Mouse (Mus musculus) midbrain, embryonic 16.5 days (tissue): ENCODE data around the gene Akap12. TPM values are rescaled to one million over a fixed set of nuclear protein-coding genes. Genes with fewer than 3 reads are reported as not detected.
A peak's percentile ranks its signal among the peaks of the same experiment; 100 is the strongest.

ENCODE experiments used
- ATAC-seq: fragments of 200-750 bp; cut with Nextera tagmentation; 2 replicates; pipeline ENCODE4 v1.8.0; 2017; ENCODE audit warnings: moderate TSS enrichment
- H3K27ac ChIP-seq: fragments of 300-500 bp; sonication (generic); 2 replicates; pipeline ENCODE4 v1.5.1; 2014; ENCODE audit warnings: mild to moderate bottlenecking, low read length, mixed read lengths
- H3K27me3 ChIP-seq: fragments of 300-500 bp; sonication (generic); 2 replicates; pipeline ENCODE4 v1.6.1; 2014; ENCODE audit warnings: low read depth, low read length, mixed read lengths; ENCODE audit not compliant: control insufficient read depth, insufficient read depth
- H3K36me3 ChIP-seq: fragments of 300-500 bp; sonication (generic); 2 replicates; pipeline ENCODE4 v1.6.1; 2014; ENCODE audit warnings: mild to moderate bottlenecking, low read length, moderate library complexity, mixed read lengths; ENCODE audit not compliant: control insufficient read depth, insufficient read depth
- H3K4me1 ChIP-seq: fragments of 300-500 bp; sonication (generic); 2 replicates; pipeline ENCODE4 v1.6.1; 2014; ENCODE audit warnings: mild to moderate bottlenecking, low read length, mixed read lengths; ENCODE audit not compliant: control insufficient read depth, insufficient read depth
- H3K4me2 ChIP-seq: fragments of 300-500 bp; sonication (generic); 2 replicates; pipeline ENCODE4 v1.6.1; 2014; ENCODE audit warnings: mild to moderate bottlenecking, low read length, mixed read lengths
- H3K4me3 ChIP-seq: fragments of 300-500 bp; sonication (generic); 2 replicates; pipeline ENCODE4 v1.5.1; 2014; ENCODE audit warnings: low read depth, mild to moderate bottlenecking, low read length, moderate library complexity, mixed read lengths
- H3K9ac ChIP-seq: fragments of 300-500 bp; sonication (generic); 2 replicates; pipeline ENCODE4 v1.6.1; 2014; ENCODE audit warnings: low read depth, low read length, mixed read lengths
- H3K9me3 ChIP-seq: fragments of 300-500 bp; sonication (generic); replicated peaks from 2 replicates; pipeline ENCODE4 v1.6.1; 2014; ENCODE audit warnings: mild to moderate bottlenecking, low read length, mixed read lengths; ENCODE audit not compliant: control insufficient read depth, poor library complexity, severe bottlenecking
- WGBS: fragments of 180-500 bp; shearing (Covaris S2); extraction: QIAGEN DNeasy Blood & Tissue Kit; methylation state at CpG from one replicate; pipeline ENCODE4 v1.1.7; 2014; 5-methylcytosine and 5-hydroxymethylcytosine counted together
- polyA plus RNA-seq: library from polyadenylated mRNA; unstranded; fragments of >200 nt; fragmentation: Nextera tagmentation; extraction: Ambion mirVana; gene quantifications from 2 replicates; pipeline ENCODE4 v1.2.1, GENCODE M21; 2015

Gene Akap12
- polyA plus RNA-seq, 1 experiment from 2014 or later = 44.7 TPM

DNA sequence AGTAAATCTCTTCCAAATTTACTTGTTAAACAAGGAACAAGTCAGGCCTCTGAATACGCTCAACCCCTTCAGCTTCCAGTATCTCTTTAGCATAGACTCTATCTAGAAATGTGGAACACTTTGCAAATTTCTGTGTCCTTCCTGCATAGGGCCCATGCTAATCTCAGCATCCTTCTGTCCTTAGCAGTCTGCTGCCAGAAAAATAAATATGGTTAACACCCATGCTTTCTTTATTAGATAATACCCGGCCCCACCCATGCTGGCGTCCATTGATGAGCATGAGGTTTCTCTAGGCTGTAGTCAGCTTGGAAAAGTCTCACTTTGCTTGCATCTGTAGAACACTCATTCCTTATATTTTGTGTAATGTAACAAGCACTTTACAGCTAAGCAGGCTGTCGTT is 27.2 kb downstream of the Akap12 start:
- Histone ChIP-seq H3K36me3 (no peaks in the 10 kb centered on the region), H3K4me1 (no peaks in the 10 kb centered on the region), H3K9me3 (no peaks in the 10 kb centered on the region), H3K9ac (no peak overlapping the region), H3K4me2 (no peak overlapping the region), H3K27ac (no peak overlapping the region), H3K4me3 (no peak overlapping the region), H3K27me3 (no peaks in the 10 kb centered on the region)
- ATAC-seq = no peak
- 87% methylated on average over 4 of the region's 4 CpGs for WGBS

DNA sequence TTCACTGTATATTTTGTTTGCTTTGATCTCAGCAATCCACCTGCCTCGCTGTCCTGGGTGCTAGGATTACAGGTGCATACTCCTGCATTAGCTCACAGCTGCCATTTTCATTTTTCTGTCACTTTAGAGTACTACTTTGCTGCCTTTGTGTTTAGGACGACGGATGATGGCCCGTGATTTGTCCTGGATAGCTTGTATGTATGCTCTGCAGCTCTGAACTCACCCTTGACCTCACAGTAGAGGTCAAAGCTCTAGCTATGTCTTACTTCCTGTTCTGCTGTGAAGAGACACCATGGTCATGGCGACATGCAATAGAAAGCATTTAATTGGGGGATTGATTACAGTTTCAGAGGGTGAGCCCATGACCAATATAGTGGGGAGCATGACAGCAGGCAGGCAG is 37.4 kb downstream of the Akap12 start:
- WGBS = 72% methylated on average over 5 of the region's 5 CpGs
- Histone ChIP-seq H3K4me1 (no peaks in the 10 kb centered on the region), H3K36me3 (no peaks in the 10 kb centered on the region), H3K4me3 (no peak overlapping the region), H3K4me2 (no peak overlapping the region), H3K9me3 (no peaks in the 10 kb centered on the region), H3K27me3 (no peaks in the 10 kb centered on the region), H3K27ac (no peak overlapping the region), H3K9ac (no peak overlapping the region)
- ATAC-seq = peak; percentile 25; the same call in 1 of the 2 replicates

DNA sequence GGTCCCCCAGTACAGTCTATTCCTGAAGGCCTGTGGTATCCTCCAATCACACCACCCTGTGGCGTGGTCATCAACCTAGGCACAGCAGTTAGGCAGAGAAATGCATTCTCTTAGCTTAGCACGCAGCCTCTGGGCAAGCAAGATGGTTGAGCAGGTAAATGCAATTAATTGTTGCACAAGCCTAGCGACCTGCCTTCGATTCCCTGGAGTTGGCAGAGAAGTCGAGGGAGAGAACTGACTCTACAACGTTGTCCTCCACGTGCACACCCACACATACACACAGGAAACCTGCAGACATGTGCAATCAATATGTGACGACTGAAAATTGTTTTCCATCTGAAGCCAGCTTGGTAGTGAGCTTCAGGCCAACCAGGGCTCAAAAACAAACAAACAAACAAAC is 57.7 kb downstream of the Akap12 start:
- Histone ChIP-seq H3K4me2 (no peak overlapping the region), H3K27ac (no peak overlapping the region), H3K9ac (no peak overlapping the region), H3K36me3 (no peaks in the 10 kb centered on the region), H3K27me3 (no peaks in the 10 kb centered on the region), H3K4me3 (no peak overlapping the region), H3K9me3 (no peaks in the 10 kb centered on the region), H3K4me1 (peaks cover 3% of the 10 kb centered on the region; the same call in 1 of the 2 replicates)
- ATAC-seq = no peak
- 86% methylated on average over 8 of the region's 8 CpGs for WGBS

DNA sequence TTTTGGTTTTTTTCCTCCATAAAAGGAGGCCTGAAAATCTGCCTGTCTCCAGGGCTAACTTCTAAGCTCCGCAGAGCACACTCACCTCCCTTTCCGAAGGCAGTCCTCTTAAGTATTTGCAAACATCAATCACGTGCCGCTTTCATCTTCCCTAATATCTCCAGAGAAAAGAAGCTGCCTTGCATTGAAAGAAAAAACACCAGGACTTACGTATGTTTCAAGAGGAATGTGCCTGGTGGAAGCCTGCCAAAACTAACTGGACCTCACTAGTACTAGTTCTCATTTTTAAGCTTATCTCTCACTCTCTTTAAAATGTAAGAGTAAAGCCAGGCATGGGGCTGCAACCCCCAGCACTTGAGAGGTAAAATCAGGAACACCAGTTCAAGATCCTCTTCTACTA is 59.4 kb downstream of the Akap12 start:
- no peak overlapping the region for H3K4me3 ChIP-seq
- H3K36me3 ChIP-seq = no peaks in the 10 kb centered on the region
- H3K4me1 ChIP-seq = peaks cover 3% of the 10 kb centered on the region; the same call in 1 of the 2 replicates
- no peak overlapping the region for H3K4me2 ChIP-seq
- H3K9ac ChIP-seq = no peak overlapping the region
- no peak overlapping the region for H3K27ac ChIP-seq
- no peak for ATAC-seq
- 42% methylated on average over 5 of the region's 5 CpGs for WGBS
- H3K9me3 ChIP-seq = no peaks in the 10 kb centered on the region
- no peaks in the 10 kb centered on the region for H3K27me3 ChIP-seq

DNA sequence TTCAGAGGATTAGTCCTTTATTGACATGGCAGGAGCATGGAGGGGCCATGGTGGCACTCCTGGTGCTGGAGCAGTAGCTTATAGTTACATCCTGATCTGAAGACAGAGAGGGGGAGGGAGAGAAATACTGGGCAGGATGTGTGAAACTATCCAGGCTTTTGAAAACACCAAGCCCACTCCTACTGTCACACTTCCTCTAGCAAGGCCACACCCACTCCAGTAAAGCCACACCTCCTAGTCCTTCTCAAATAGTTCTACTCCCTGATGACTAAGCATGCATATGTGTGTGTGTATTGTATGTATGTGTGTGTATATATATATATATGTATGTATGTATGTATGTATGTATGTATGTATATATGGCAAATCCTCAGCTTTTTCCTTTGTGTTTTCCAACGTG is 61.5 kb downstream of the Akap12 start:
- ATAC-seq = no peak
- H3K9me3 ChIP-seq = no peaks in the 10 kb centered on the region
- no peak overlapping the region for H3K4me3 ChIP-seq
- H3K27ac ChIP-seq = no peak overlapping the region
- H3K9ac ChIP-seq = no peak overlapping the region
- H3K4me1 ChIP-seq = peaks cover 3% of the 10 kb centered on the region; the same call in 1 of the 2 replicates
- no peaks in the 10 kb centered on the region for H3K27me3 ChIP-seq
- WGBS = 17% methylated on average over 1 of the region's 1 CpGs
- H3K36me3 ChIP-seq = no peaks in the 10 kb centered on the region
- no peak overlapping the region for H3K4me2 ChIP-seq

DNA sequence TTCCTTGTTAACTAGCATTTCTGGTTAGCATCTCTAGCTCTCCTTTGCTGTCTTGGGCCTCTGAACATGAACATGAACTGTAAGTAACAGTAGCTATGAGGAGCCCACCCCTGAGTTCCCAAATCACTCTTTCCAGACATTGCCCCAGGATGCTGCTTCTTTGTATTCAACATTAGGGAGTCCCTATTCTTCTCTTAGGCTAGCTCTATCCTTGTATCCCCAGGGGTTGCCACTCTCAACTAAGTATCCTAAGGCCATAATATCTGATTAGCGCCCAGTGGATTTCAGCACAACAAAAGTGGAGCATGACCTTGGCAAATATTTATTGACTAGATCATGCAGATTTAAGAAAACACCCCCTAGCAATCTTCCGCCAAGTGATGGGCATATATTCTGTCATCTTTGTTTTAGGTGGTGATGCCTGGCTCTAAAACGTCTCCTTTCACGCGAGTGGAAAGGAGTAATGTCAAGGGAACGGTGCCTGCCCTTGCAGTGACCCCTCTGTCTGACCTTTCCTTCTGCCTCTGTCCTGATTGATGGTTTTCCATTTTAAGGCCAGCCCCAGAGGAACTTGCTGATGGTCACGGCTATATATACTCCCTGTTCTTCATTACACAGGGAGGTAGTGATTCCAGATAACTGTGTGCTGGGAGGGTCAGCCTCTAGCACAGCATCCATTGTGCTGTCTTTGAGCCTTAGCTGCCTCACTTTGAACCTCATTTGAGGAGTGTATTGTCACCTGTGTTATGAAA is 66.2 kb downstream of the Akap12 start:
- H3K4me2 ChIP-seq = no peak overlapping the region
- no peaks in the 10 kb centered on the region for H3K9me3 ChIP-seq
- no peak overlapping the region for H3K27ac ChIP-seq
- H3K4me3 ChIP-seq = no peak overlapping the region
- WGBS = 66% methylated on average over 7 of the region's 7 CpGs
- H3K9ac ChIP-seq = no peak overlapping the region
- H3K4me1 ChIP-seq = peaks cover 14% of the 10 kb centered on the region
- no peaks in the 10 kb centered on the region; the same call in 1 of the 2 replicates for H3K27me3 ChIP-seq
- ATAC-seq = no peak
- H3K36me3 ChIP-seq = no peaks in the 10 kb centered on the region

DNA sequence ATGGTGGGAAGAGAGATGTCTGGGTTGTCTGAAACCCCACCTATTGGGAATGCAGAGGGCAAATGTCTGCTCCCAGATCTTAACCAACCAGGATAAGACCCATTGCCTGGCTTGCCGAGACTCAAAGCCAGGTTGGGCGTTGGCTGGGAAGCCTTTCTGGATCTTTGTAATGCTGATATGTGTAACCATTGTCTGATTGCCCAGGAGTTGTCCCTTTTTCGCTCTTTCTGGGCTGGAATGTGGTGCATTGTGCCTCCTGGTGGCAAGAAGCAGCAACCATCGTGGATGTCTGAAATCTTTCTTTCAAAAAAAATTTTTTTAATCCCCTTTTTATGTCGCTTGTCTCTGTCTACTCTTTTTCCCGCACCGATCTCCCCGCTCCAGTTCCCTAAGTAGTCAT is 67.1 kb downstream of the Akap12 start:
- no peak overlapping the region for H3K4me3 ChIP-seq
- peak; percentile 34 for ATAC-seq
- peak overlapping the region; percentile 73; the same call in 1 of the 2 replicates for H3K4me2 ChIP-seq
- H3K27ac ChIP-seq = no peak overlapping the region
- peaks cover 14% of the 10 kb centered on the region for H3K4me1 ChIP-seq
- no peaks in the 10 kb centered on the region for H3K9me3 ChIP-seq
- H3K36me3 ChIP-seq = no peaks in the 10 kb centered on the region
- no peaks in the 10 kb centered on the region; the same call in 1 of the 2 replicates for H3K27me3 ChIP-seq
- H3K9ac ChIP-seq = 0 out of 2 replicates have a peak overlapping the region, but pooled peaks have one; percentile 12
- 9% methylated on average over 8 of the region's 8 CpGs for WGBS

DNA sequence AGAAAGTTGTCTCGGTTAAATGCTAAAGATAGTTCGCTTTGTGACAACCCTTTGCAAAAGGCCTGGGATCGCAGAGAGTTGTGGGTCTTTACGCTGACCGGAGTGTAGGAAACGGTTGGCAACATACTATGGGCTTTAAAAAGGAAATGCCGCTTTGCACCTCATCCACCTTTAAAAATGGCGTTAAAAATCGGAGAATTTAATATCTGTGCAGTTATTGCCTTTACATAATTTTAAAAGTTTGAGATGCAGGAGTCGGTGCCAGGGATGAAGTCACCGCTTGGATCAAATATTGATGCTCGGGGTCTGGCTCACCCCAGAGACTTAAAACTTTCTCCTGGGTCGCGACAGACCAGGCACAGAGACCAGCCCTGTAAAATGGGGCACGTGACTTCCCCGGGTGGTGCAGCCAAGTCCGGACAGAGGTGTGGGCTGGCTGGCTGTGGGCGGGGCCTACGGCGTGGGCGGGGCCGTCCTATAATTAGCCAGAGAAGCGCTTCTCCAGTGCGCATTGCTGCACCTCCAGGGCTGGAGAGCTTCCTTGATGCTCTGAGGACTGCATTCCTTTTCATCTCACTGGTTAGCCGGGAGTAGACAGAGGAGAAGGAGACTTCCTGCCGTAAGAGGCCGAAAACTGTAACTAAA is 68.0 kb downstream of the Akap12 start:
- Histone ChIP-seq H3K27me3 (no peaks in the 10 kb centered on the region; the same call in 1 of the 2 replicates), H3K4me2 (peak overlapping the region; percentile 73), H3K4me1 (peaks cover 14% of the 10 kb centered on the region), H3K9ac (0 out of 2 replicates have a peak overlapping the region, but pooled peaks have one; percentile 35), H3K4me3 (peak overlapping the region; percentile 32), H3K36me3 (no peaks in the 10 kb centered on the region), H3K9me3 (no peaks in the 10 kb centered on the region), H3K27ac (no peak overlapping the region)
- WGBS = 8% methylated on average over 27 of the region's 27 CpGs
- peak; percentile 65 for ATAC-seq

DNA sequence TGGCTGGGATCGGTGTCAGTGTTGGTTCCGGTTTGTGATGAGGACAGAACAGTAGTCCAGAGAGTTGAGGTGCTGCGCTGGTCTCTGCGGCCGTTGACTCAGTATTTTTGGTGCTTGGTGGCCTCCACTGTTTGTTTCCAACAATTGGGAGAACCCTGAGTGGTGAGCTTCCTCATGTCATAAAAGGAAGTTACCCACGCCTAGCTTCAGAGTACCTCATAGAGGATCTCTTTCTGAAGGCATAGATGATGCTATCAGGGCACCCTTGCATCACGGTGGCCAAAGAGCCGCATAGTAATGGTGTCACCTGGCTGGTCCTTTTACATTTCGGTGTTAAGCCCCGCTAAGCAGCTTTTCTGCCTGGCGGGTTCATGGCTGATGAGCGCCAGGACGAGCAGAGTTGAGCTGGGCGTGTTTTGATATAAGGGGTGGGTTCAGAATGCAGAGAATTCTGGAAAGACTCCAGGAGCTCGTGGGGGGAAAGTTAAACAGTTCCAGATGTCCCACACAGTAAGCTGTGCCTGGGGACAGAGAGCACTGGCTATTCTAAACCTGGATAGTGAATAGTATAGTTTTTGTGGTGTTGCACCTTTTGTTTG is 72.8 kb downstream of the Akap12 start:
- WGBS = 49% methylated on average over 15 of the region's 15 CpGs
- no peaks in the 10 kb centered on the region for H3K9me3 ChIP-seq
- no peaks in the 10 kb centered on the region; the same call in 1 of the 2 replicates for H3K27me3 ChIP-seq
- no peak for ATAC-seq
- no peak overlapping the region for H3K9ac ChIP-seq
- H3K4me2 ChIP-seq = no peak overlapping the region
- no peaks in the 10 kb centered on the region for H3K36me3 ChIP-seq
- no peak overlapping the region for H3K4me3 ChIP-seq
- peaks cover 9% of the 10 kb centered on the region for H3K4me1 ChIP-seq
- H3K27ac ChIP-seq = no peak overlapping the region
